Mouse (Mus musculus) liver, embryonic 14.5 days (tissue): ENCODE data around the gene Hcst. TPM values are rescaled to one million over a fixed set of nuclear protein-coding genes. Genes with fewer than 3 reads are reported as not detected.

Source experiments
- ATAC-seq: fragments of 200-750 bp; cut with Nextera tagmentation; 2 replicates; pipeline ENCODE4 v1.8.0; 2017; ENCODE audit warnings: moderate number of reproducible peaks, mild to moderate bottlenecking, moderate library complexity; ENCODE audit not compliant: insufficient read depth
- DNase-seq, 3 experiments: peaks; one replicate each; pipeline ENCODE4 v3.0.0-alpha.2; 2012 to 2013; ENCODE audit warnings: low read depth in 3 of 3, low spot score in 3 of 3
- H3K27ac ChIP-seq: fragments of 300-500 bp; sonication (generic); 2 replicates; pipeline ENCODE4 v1.5.1; 2014; ENCODE audit warnings: moderate library complexity, mild to moderate bottlenecking, control low read depth, inconsistent platforms
- H3K27me3 ChIP-seq: fragments of 300-500 bp; sonication (generic); 2 replicates; pipeline ENCODE4 v1.6.1; 2014; ENCODE audit warnings: mild to moderate bottlenecking, low read length, moderate library complexity; ENCODE audit not compliant: control insufficient read depth, insufficient read depth
- H3K36me3 ChIP-seq: fragments of 300-500 bp; sonication (generic); replicated peaks from 2 replicates; pipeline ENCODE4 v1.6.1; 2014; ENCODE audit warnings: low read depth; ENCODE audit not compliant: control insufficient read depth, insufficient read depth
- H3K4me1 ChIP-seq, 2 experiments: fragments of 200-500 bp in 1 of 2; fragments of 300-500 bp in 1 of 2; sonication (generic) in 1 of 2; replicated peaks; 2 replicates each; pipeline ENCODE4 v1.6.1; 2012 to 2014; ENCODE audit warnings: antibody characterized with exemption in 1 of 2, inconsistent platforms in 1 of 2, low read length in 1 of 2; ENCODE audit not compliant: control insufficient read depth in 2 of 2, insufficient read depth in 2 of 2
- H3K4me2 ChIP-seq: fragments of 300-500 bp; sonication (generic); 2 replicates; pipeline ENCODE4 v1.6.1; 2014; ENCODE audit warnings: low read depth, mild to moderate bottlenecking, control low read depth, moderate library complexity
- H3K4me3 ChIP-seq, 2 experiments: fragments of 200-500 bp in 1 of 2; fragments of 300-500 bp in 1 of 2; sonication (generic) in 1 of 2; 2 replicates each; pipeline ENCODE4 v1.5.1; 2012 to 2014; ENCODE audit warnings: low read depth in 2 of 2, low read length in 2 of 2, mild to moderate bottlenecking in 2 of 2, control low read depth in 1 of 2, inconsistent platforms in 1 of 2, moderate library complexity in 1 of 2; ENCODE audit not compliant: insufficient read depth in 1 of 2
- H3K9ac ChIP-seq: fragments of 300-500 bp; sonication (generic); replicated peaks from 2 replicates; pipeline ENCODE4 v1.6.1; 2014; ENCODE audit warnings: mild to moderate bottlenecking, control low read depth, moderate library complexity
- H3K9me3 ChIP-seq: fragments of 300-500 bp; sonication (generic); 2 replicates; pipeline ENCODE4 v1.6.1; 2016; ENCODE audit warnings: low read length, mixed read lengths; ENCODE audit not compliant: control insufficient read depth
- CTCF ChIP-seq: IDR thresholded peaks from 2 replicates; pipeline ENCODE4 v1.5.1; 2016; ENCODE audit warnings: antibody characterized with exemption, low read depth, control low read depth
- EP300 ChIP-seq: IDR thresholded peaks from 2 replicates; pipeline ENCODE4 v1.6.1; 2016; ENCODE audit warnings: antibody characterized with exemption, low read depth
- WGBS: fragments of 180-500 bp; shearing (Covaris S2); extraction: QIAGEN DNeasy Blood & Tissue Kit; methylation state at CpG from one replicate; pipeline ENCODE4 v1.1.7; 2014; ENCODE audit not compliant: insufficient replicate concordance; 5-methylcytosine and 5-hydroxymethylcytosine counted together
- polyA plus RNA-seq, 2 experiments: library from polyadenylated mRNA; depleted of rRNA in 1 of 2; stranded (reverse) in 1 of 2; unstranded in 1 of 2; fragments of >200 nt; fragmentation: Nextera tagmentation in 1 of 2; extraction: Ambion mirVana in 1 of 2; gene quantifications; 2 replicates each; pipeline versions ENCODE4 v1.2.1 to v1.2.3; 2012 to 2014

The Hcst gene
- polyA plus RNA-seq, 2 experiments, result 3.3 to 4.9 TPM

- Histone ChIP-seq H3K4me1 (no peaks in the 10 kb centered on the region), H3K36me3 (no peaks in the 10 kb centered on the region), H3K9ac (no peak overlapping the region), H3K4me3 (no peak overlapping the region), H3K9me3 (no peaks in the 10 kb centered on the region), H3K27me3 (no peaks in the 10 kb centered on the region), H3K4me2 (no peak overlapping the region), H3K27ac (no peak overlapping the region)
- DNase-seq (no peak), ATAC-seq (no peak)
- TF ChIP-seq CTCF (peak; percentile 52), EP300 (no peak)
- WGBS, result 13% methylated on average over 3 of the region's 3 CpGs
These were observed 12.1 kb upstream of the Hcst start for GRCm38 (mm10) chr7:30431793-30432192.

- Histone ChIP-seq H3K27ac (no peak overlapping the region), H3K4me2 (no peak overlapping the region), H3K36me3 (no peaks in the 10 kb centered on the region), H3K9ac (no peak overlapping the region), H3K4me3 (no peak overlapping the region), H3K4me1 (no peaks in the 10 kb centered on the region), H3K27me3 (no peaks in the 10 kb centered on the region), H3K9me3 (no peaks in the 10 kb centered on the region)
- TF ChIP-seq CTCF (no peak), EP300 (no peak)
- ATAC-seq (no peak), DNase-seq (no peak)
- 26% methylated on average over 2 of the region's 2 CpGs for WGBS
These were observed 10.5 kb upstream of the Hcst start for GRCm38 (mm10) chr7:30430191-30430590.

DNA sequence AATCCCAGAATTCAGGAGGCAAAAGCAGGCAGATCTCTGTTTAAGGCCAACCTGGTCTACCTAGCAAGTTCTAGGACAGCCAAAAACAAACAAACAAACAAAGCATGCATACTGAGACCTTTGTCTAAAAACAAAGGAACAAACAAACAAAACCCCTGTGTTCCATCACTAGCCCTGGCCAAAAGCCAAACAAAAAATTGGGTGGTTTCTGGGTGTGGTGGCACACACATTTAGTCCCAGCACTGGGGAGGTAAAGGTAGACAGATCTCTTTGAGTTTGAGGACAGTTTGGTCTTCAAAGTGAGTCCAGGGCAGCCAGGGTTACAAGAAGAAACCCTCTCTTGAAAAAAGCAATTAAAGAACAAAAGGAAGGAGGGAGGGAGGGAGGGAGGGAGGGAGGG, 9.7 kb upstream of the Hcst start:
- no peak for ATAC-seq
- H3K4me3 ChIP-seq, result no peak overlapping the region

DNA sequence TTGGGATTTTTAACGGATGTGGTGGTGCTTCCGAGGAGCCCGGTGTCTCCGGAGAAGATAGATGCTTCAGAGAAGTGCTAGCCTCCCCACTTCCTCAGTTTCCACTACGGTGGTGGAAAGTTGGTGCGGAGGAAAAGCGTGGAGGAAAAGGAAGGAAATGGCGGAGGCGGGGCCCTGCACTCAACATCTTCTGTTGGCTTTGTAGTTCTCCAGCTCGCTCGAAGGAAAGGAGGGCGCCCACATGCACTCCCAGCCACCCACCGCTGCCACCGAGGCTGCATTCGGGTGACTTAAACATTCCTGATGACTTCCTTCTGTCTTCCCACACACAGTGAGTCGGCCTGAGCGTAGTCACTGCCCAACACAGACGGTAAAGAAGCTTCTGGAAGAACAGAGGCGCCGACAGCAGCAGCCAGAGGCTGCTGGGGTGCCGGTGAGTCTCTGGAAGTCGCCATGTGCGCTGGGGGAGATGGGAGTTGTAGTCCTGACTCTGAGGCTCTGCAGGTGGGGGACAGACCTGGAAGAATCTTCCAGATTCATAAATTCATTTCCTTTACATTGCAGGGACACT, 3.5 kb upstream of the Hcst start:
- H3K9ac ChIP-seq, result no peak overlapping the region; the same call in 1 of the 2 replicates
- peaks cover 0 to 17% of the 10 kb centered on the region in 2 experiments; a peak in 3 of 4 replicates for H3K4me1 ChIP-seq
- H3K27me3 ChIP-seq, result peaks cover 4% of the 10 kb centered on the region; the same call in 1 of the 2 replicates
- ATAC-seq, result no peak
- H3K9me3 ChIP-seq, result no peaks in the 10 kb centered on the region
- no peak for DNase-seq
- peak overlapping the region; percentile 58 to 62 for H3K4me3 ChIP-seq
- 17% methylated on average over 23 of the region's 23 CpGs for WGBS
- no peak overlapping the region for H3K27ac ChIP-seq
- peak overlapping the region; percentile 81 for H3K4me2 ChIP-seq
- no peaks in the 10 kb centered on the region for H3K36me3 ChIP-seq
- TF ChIP-seq EP300 (no peak), CTCF (no peak)

More for the DNA sequence above, 9.7 kb upstream of the Hcst start:
- H3K4me2 ChIP-seq, result no peak overlapping the region
- H3K9ac ChIP-seq, result no peak overlapping the region
- H3K27ac ChIP-seq, result no peak overlapping the region
- no peaks in the 10 kb centered on the region for H3K9me3 ChIP-seq
- no peak for TF ChIP-seq CTCF
- TF ChIP-seq EP300, result no peak
- DNase-seq, result no peak
- no peaks in the 10 kb centered on the region for H3K4me1 ChIP-seq
- no peaks in the 10 kb centered on the region for H3K36me3 ChIP-seq
- H3K27me3 ChIP-seq, result no peaks in the 10 kb centered on the region

DNA sequence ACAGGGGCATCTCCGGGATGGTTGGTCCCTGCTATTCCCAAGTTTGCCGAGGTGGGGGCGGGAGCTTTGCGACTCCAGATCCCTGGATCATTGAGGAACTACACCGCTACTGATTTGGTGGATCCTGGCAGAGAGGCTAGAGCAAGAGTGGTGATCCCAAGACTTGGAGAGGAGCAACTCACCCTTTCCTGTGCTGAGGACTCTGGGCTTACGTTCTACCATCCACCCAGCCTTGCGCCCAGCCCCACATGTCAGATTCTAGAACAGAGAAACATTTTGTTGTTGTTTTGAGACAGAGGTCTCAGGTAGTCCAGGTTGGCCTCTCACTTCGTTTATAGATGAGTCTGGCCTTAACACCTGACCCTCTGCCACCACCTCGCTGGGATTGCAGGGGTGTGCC, 2.9 kb upstream of the Hcst start:
- Histone ChIP-seq H3K9me3 (no peaks in the 10 kb centered on the region), H3K4me3 (peak overlapping the region; percentile 58 to 62), H3K4me2 (peak overlapping the region; percentile 81), H3K4me1 (peaks cover 0 to 17% of the 10 kb centered on the region in 2 experiments; a peak in 3 of 4 replicates), H3K36me3 (no peaks in the 10 kb centered on the region), H3K9ac (peak overlapping the region; percentile 37; the same call in 1 of the 2 replicates), H3K27ac (no peak overlapping the region), H3K27me3 (peaks cover 4% of the 10 kb centered on the region; the same call in 1 of the 2 replicates)
- DNase-seq (no peak), ATAC-seq (no peak)
- TF ChIP-seq EP300 (no peak), CTCF (no peak)
- WGBS, result 5% methylated on average over 9 of the region's 9 CpGs
